Mouse (Mus musculus) heart, embryonic 11.5 days (tissue): ENCODE measurements around the gene Thap3. TPM values are rescaled to one million over a fixed set of nuclear protein-coding genes. Genes with fewer than 3 reads are reported as not detected.

ENCODE experiments used
- ATAC-seq: fragments of 200-750 bp; cut with Nextera tagmentation; replicated peaks from 2 replicates; pipeline ENCODE4 v1.8.0; 2017; ENCODE audit warnings: moderate library complexity; ENCODE audit not compliant: insufficient number of reproducible peaks, low FRiP score, low TSS enrichment
- H3K27ac ChIP-seq: fragments of 300-500 bp; sonication (generic); 2 replicates; pipeline ENCODE4 v1.5.1; 2014; ENCODE audit warnings: mild to moderate bottlenecking, low read depth, low read length
- H3K27me3 ChIP-seq: fragments of 300-500 bp; sonication (generic); 2 replicates; pipeline ENCODE4 v1.6.1; 2014; ENCODE audit warnings: mild to moderate bottlenecking, low read length, mixed read lengths; ENCODE audit not compliant: control insufficient read depth, insufficient read depth
- H3K36me3 ChIP-seq: fragments of 300-500 bp; sonication (generic); 2 replicates; pipeline ENCODE4 v1.6.1; 2014; ENCODE audit warnings: mild to moderate bottlenecking, low read length, moderate library complexity, mixed read lengths; ENCODE audit not compliant: control insufficient read depth, insufficient read depth
- H3K4me1 ChIP-seq: fragments of 300-500 bp; sonication (generic); 2 replicates; pipeline ENCODE4 v1.6.1; 2014; ENCODE audit warnings: low read length; ENCODE audit not compliant: control insufficient read depth, insufficient read depth
- H3K4me2 ChIP-seq: fragments of 300-500 bp; sonication (generic); 2 replicates; pipeline ENCODE4 v1.6.1; 2014; ENCODE audit warnings: mild to moderate bottlenecking, moderate library complexity
- H3K4me3 ChIP-seq: fragments of 300-500 bp; sonication (generic); 2 replicates; pipeline ENCODE4 v1.5.1; 2014; ENCODE audit warnings: low read depth, low read length
- H3K9ac ChIP-seq: fragments of 300-500 bp; sonication (generic); 2 replicates; pipeline ENCODE4 v1.6.1; 2014; ENCODE audit warnings: mild to moderate bottlenecking, low read depth, low read length, moderate library complexity
- H3K9me3 ChIP-seq: fragments of 300-500 bp; sonication (generic); replicated peaks from 2 replicates; pipeline ENCODE4 v1.6.1; 2016; ENCODE audit warnings: low read length; ENCODE audit not compliant: control insufficient read depth
- WGBS: fragments of 180-500 bp; shearing (Covaris S2); extraction: QIAGEN DNeasy Blood & Tissue Kit; methylation state at CpG from one replicate; pipeline ENCODE4 v1.1.7; 2014; ENCODE audit not compliant: insufficient replicate concordance; 5-methylcytosine and 5-hydroxymethylcytosine counted together
- polyA plus RNA-seq: library from polyadenylated mRNA; unstranded; fragments of >200 nt; fragmentation: Nextera tagmentation; extraction: Ambion mirVana; gene quantifications from 2 replicates; pipeline ENCODE4 v1.2.1, GENCODE M21; 2014

Gene Thap3
- polyA plus RNA-seq, 1 experiment from 2014 or later, result 19.7 TPM

- peak overlapping the region; percentile 99 for H3K4me2 ChIP-seq
- H3K27ac ChIP-seq, result peak overlapping the region; percentile 96
- WGBS, result 53% methylated on average over 8 of the region's 8 CpGs
- peaks cover 23% of the 10 kb centered on the region for H3K36me3 ChIP-seq
- peak overlapping the region; percentile 91 for H3K4me3 ChIP-seq
- ATAC-seq, result no peak
- H3K9me3 ChIP-seq, result no peaks in the 10 kb centered on the region
- peaks cover 49% of the 10 kb centered on the region for H3K4me1 ChIP-seq
- peak overlapping the region; percentile 94 for H3K9ac ChIP-seq
- H3K27me3 ChIP-seq, result no peaks in the 10 kb centered on the region
These were observed 22.5 kb upstream of the Thap3 start for GRCm38 (mm10) chr4:152011171-152011760.

DNA sequence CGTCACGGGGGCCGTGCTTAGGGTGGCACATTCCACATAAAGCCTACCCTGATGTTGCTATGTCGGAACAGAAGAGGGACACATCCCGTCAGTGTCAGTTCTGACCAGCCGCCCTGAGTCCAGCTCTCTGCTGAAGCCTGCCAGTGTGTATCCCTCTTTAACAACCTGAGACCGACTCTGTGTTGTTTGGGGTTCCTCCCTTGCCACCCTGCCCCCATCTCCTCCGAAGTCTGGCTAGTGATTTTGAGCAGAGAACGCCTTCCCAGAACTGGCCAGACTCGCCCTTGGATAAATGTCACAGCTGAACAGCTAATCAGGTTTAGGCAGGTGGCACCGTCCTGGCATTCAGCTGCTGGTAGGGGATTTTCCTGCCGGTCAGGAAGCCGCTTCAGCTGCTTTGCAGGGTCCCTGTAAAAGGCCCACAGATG, 21.9 kb upstream of the Thap3 start:
- peak overlapping the region; percentile 91 for H3K4me3 ChIP-seq
- H3K4me1 ChIP-seq, result peaks cover 49% of the 10 kb centered on the region
- H3K9me3 ChIP-seq, result no peaks in the 10 kb centered on the region
- no peak; the same call in 1 of the 2 replicates for ATAC-seq
- no peaks in the 10 kb centered on the region for H3K27me3 ChIP-seq
- H3K27ac ChIP-seq, result peak overlapping the region; percentile 96
- peak overlapping the region; percentile 99 for H3K4me2 ChIP-seq
- WGBS, result 8% methylated on average over 13 of the region's 13 CpGs
- peaks cover 19% of the 10 kb centered on the region for H3K36me3 ChIP-seq
- H3K9ac ChIP-seq, result peak overlapping the region; percentile 94

- Histone ChIP-seq H3K4me1 (peaks cover 49% of the 10 kb centered on the region), H3K27ac (peak overlapping the region; percentile 96), H3K4me2 (peak overlapping the region; percentile 99), H3K4me3 (peak overlapping the region; percentile 91), H3K9me3 (no peaks in the 10 kb centered on the region), H3K36me3 (peaks cover 14% of the 10 kb centered on the region), H3K9ac (peak overlapping the region; percentile 94), H3K27me3 (no peaks in the 10 kb centered on the region)
- 0% methylated on average over 10 of the region's 10 CpGs for WGBS
- peak; percentile 37 for ATAC-seq
These were observed 21.4 kb upstream of the Thap3 start for GRCm38 (mm10) chr4:152010091-152010706.

DNA sequence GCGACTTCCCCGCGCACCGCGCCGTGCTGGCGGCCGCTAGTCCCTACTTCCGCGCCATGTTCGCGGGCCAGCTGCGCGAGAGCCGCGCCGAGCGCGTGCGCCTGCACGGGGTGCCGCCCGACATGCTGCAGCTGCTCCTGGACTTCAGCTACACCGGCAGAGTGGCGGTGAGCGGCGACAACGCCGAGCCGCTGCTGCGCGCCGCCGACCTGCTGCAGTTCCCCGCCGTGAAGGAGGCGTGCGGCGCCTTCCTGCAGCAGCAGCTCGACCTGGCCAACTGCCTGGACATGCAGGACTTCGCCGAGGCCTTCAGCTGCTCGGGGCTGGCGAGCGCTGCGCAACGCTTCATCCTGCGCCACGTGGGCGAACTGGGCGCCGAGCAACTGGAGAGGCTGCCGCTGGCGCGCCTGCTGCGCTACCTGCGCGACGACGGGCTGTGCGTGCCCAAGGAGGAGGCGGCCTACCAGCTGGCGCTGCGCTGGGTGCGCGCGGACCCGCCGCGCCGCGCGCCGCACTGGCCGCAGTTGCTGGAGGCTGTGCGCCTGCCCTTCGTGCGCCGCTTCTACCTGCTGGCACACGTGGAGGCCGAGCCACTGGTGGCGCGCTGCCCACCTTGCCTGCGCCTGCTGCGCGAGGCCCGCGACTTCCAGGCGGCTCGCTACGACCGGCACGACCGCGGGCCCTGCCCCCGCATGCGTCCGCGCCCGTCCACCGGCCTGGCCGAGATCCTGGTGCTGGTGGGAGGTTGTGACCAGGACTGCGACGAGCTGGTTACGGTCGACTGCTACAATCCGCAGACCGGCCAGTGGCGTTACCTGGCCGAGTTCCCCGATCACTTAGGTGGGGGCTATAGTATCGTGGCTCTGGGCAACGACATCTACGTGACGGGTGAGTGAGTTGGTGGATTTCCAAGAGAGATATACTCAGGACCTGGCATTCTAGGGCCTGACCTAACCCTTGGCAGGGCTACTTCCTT, 20.6 kb upstream of the Thap3 start:
- WGBS, result under 1% methylated on average over 106 of the region's 115 CpGs
- ATAC-seq, result peak; percentile 31
- Histone ChIP-seq H3K27me3 (no peaks in the 10 kb centered on the region), H3K4me2 (peak overlapping the region; percentile 99), H3K36me3 (peaks cover 9% of the 10 kb centered on the region), H3K9ac (peak overlapping the region; percentile 94), H3K4me1 (peaks cover 49% of the 10 kb centered on the region), H3K27ac (peak overlapping the region; percentile 96), H3K4me3 (peak overlapping the region; percentile 91), H3K9me3 (no peaks in the 10 kb centered on the region)

GRCm38 (mm10) chr4:152008622-152009075, 19.9 kb upstream of the Thap3 start, which contains the start of gene Klhl21:
TSS of gene Klhl21 (plus strand) at chr4:152008803.
- H3K27me3 ChIP-seq, result no peaks in the 10 kb centered on the region
- peak within 1 kb of the TSS; percentile 96 for H3K27ac ChIP-seq
- WGBS, result under 1% methylated on average over 45 of the region's 45 CpGs
- peaks cover 48% of the 10 kb centered on the region for H3K4me1 ChIP-seq
- peak within 1 kb of the TSS; percentile 91 for H3K4me3 ChIP-seq
- peaks cover 5% of the 10 kb centered on the region for H3K36me3 ChIP-seq
- ATAC-seq, result peak; percentile 82
- H3K4me2 ChIP-seq, result peak within 1 kb of the TSS; percentile 99
- H3K9me3 ChIP-seq, result no peaks in the 10 kb centered on the region
- peak within 1 kb of the TSS; percentile 94 for H3K9ac ChIP-seq

GRCm38 (mm10) chr4:152008148-152008500, 19.3 kb upstream of the Thap3 start:
- Histone ChIP-seq H3K36me3 (peaks cover 5% of the 10 kb centered on the region), H3K27ac (peak overlapping the region; percentile 96), H3K4me1 (peaks cover 43% of the 10 kb centered on the region), H3K27me3 (no peaks in the 10 kb centered on the region), H3K4me2 (peak overlapping the region; percentile 99), H3K9me3 (no peaks in the 10 kb centered on the region), H3K9ac (peak overlapping the region; percentile 94), H3K4me3 (peak overlapping the region; percentile 91)
- WGBS, result under 1% methylated on average over 14 of the region's 14 CpGs
- ATAC-seq, result no peak; the same call in 1 of the 2 replicates

- 0 out of 2 replicates have a peak, but pooled peaks have one; percentile 27 for ATAC-seq
- Histone ChIP-seq H3K4me3 (peak overlapping the region; percentile 91), H3K4me2 (peak overlapping the region; percentile 99), H3K9me3 (no peaks in the 10 kb centered on the region), H3K36me3 (peaks cover 2% of the 10 kb centered on the region; the same call in 1 of the 2 replicates), H3K27ac (peak overlapping the region; percentile 96), H3K27me3 (no peaks in the 10 kb centered on the region), H3K4me1 (peaks cover 38% of the 10 kb centered on the region), H3K9ac (peak overlapping the region; percentile 94)
- 8% methylated on average over 8 of the region's 8 CpGs for whole genome bisulfite sequencing
These were observed 18.8 kb upstream of the Thap3 start for GRCm38 (mm10) chr4:152007481-152008147.

- no peak overlapping the region for H3K4me3 ChIP-seq
These were observed 18.0 kb upstream of the Thap3 start for GRCm38 (mm10) chr4:152006812-152007211.

More at GRCm38 (mm10) chr4:152006812-152007211, 18.0 kb upstream of the Thap3 start:
- Histone ChIP-seq H3K27ac (peak overlapping the region; percentile 96), H3K4me2 (peak overlapping the region; percentile 99), H3K9me3 (no peaks in the 10 kb centered on the region), H3K27me3 (no peaks in the 10 kb centered on the region), H3K4me1 (peaks cover 30% of the 10 kb centered on the region), H3K36me3 (no peaks in the 10 kb centered on the region; the same call in 1 of the 2 replicates), H3K9ac (no peak overlapping the region)
- 37% methylated on average over 3 of the region's 3 CpGs for WGBS
- no peak for ATAC-seq
